Mouse (Mus musculus) heart, embryonic 14.5 days (tissue): ENCODE results near the gene 4922502D21Rik. TPM values are rescaled to one million over a fixed set of nuclear protein-coding genes. Genes with fewer than 3 reads are reported as not detected.

ENCODE experiments used
- ATAC-seq: fragments of 200-750 bp; cut with Nextera tagmentation; 2 replicates; pipeline ENCODE4 v1.8.0; 2017; ENCODE audit warnings: low read depth, moderate TSS enrichment; ENCODE audit not compliant: insufficient number of reproducible peaks, insufficient read depth, low FRiP score
- H3K27ac ChIP-seq, 2 experiments: fragments of 200-500 bp in 1 of 2; fragments of 300-500 bp in 1 of 2; sonication (generic) in 1 of 2; replicated peaks in 1 of 2; 2 replicates each; pipeline ENCODE4 v1.5.1; 2012 to 2014; ENCODE audit warnings: low read depth in 2 of 2, low read length in 2 of 2, control low read depth in 1 of 2, mild to moderate bottlenecking in 1 of 2, mixed read lengths in 1 of 2; ENCODE audit not compliant: control insufficient read depth in 1 of 2, insufficient read depth in 1 of 2
- H3K27me3 ChIP-seq: fragments of 300-500 bp; sonication (generic); 2 replicates; pipeline ENCODE4 v1.6.1; 2014; ENCODE audit warnings: mild to moderate bottlenecking, low read length, control low read depth; ENCODE audit not compliant: control insufficient read depth, insufficient read depth
- H3K36me3 ChIP-seq: fragments of 300-500 bp; sonication (generic); 2 replicates; pipeline ENCODE4 v1.6.1; 2014; ENCODE audit warnings: mild to moderate bottlenecking, control low read depth, low read length, mixed read lengths; ENCODE audit not compliant: control insufficient read depth, insufficient read depth
- H3K4me1 ChIP-seq, 2 experiments: fragments of 200-500 bp in 1 of 2; fragments of 300-500 bp in 1 of 2; sonication (generic) in 1 of 2; 2 replicates each; pipeline ENCODE4 v1.6.1; 2012 to 2014; ENCODE audit warnings: low read length in 2 of 2, control low read depth in 1 of 2, mixed read lengths in 1 of 2; ENCODE audit not compliant: control insufficient read depth in 2 of 2, insufficient read depth in 2 of 2
- H3K4me2 ChIP-seq: fragments of 300-500 bp; sonication (generic); 2 replicates; pipeline ENCODE4 v1.6.1; 2014; ENCODE audit warnings: mild to moderate bottlenecking, low read length
- H3K4me3 ChIP-seq, 2 experiments: fragments of 200-500 bp in 1 of 2; fragments of 300-500 bp in 1 of 2; sonication (generic) in 1 of 2; 2 replicates each; pipeline ENCODE4 v1.5.1; 2012 to 2014; ENCODE audit warnings: low read length in 2 of 2, mild to moderate bottlenecking in 2 of 2, control low read depth in 1 of 2, low read depth in 1 of 2, moderate library complexity in 1 of 2; ENCODE audit not compliant: control insufficient read depth in 1 of 2, insufficient read depth in 1 of 2
- H3K9ac ChIP-seq: fragments of 300-500 bp; sonication (generic); 2 replicates; pipeline ENCODE4 v1.6.1; 2014; ENCODE audit warnings: mild to moderate bottlenecking, low read length
- H3K9me3 ChIP-seq: fragments of 300-500 bp; sonication (generic); 2 replicates; pipeline ENCODE4 v1.6.1; 2016; ENCODE audit warnings: low read length, control low read depth; ENCODE audit not compliant: control insufficient read depth
- WGBS: fragments of 180-500 bp; shearing (Covaris S2); extraction: QIAGEN DNeasy Blood & Tissue Kit; methylation state at CpG from one replicate; pipeline ENCODE4 v1.1.7; 2014; 5-methylcytosine and 5-hydroxymethylcytosine counted together
- polyA plus RNA-seq: library from polyadenylated mRNA; unstranded; fragments of >200 nt; fragmentation: Nextera tagmentation; extraction: Ambion mirVana; gene quantifications from 2 replicates; pipeline ENCODE4 v1.2.1, GENCODE M21; 2014

Gene 4922502D21Rik
- polyA plus RNA-seq, 1 experiment from 2014 or later = not detected

GRCm38 (mm10) chr6:129304180-129304579 is 27.4 kb downstream of the 4922502D21Rik start:
- Histone ChIP-seq H3K27me3 (no peaks in the 10 kb centered on the region), H3K4me3 (no peak overlapping the region), H3K9me3 (no peaks in the 10 kb centered on the region), H3K9ac (no peak overlapping the region), H3K36me3 (no peaks in the 10 kb centered on the region), H3K4me2 (no peak overlapping the region), H3K27ac (no peak overlapping the region), H3K4me1 (no peaks in the 10 kb centered on the region)
- ATAC-seq = no peak
- WGBS = 47% methylated on average over 1 of the region's 1 CpGs

GRCm38 (mm10) chr6:129288708-129289107 is 42.9 kb downstream of the 4922502D21Rik start:
- no peaks in the 10 kb centered on the region for H3K4me1 ChIP-seq
- H3K36me3 ChIP-seq = no peaks in the 10 kb centered on the region
- no peak for ATAC-seq
- no peaks in the 10 kb centered on the region for H3K27me3 ChIP-seq
- no peaks in the 10 kb centered on the region for H3K9me3 ChIP-seq
- no peak overlapping the region for H3K4me3 ChIP-seq
- no peak overlapping the region for H3K4me2 ChIP-seq
- no peak overlapping the region for H3K27ac ChIP-seq
- no peak overlapping the region for H3K9ac ChIP-seq

- Histone ChIP-seq H3K27ac (no peak overlapping the region), H3K4me1 (no peaks in the 10 kb centered on the region), H3K9ac (no peak overlapping the region), H3K9me3 (no peaks in the 10 kb centered on the region), H3K27me3 (no peaks in the 10 kb centered on the region), H3K36me3 (no peaks in the 10 kb centered on the region), H3K4me3 (no peak overlapping the region), H3K4me2 (no peak overlapping the region)
- no peak for ATAC-seq
- 53% methylated on average over 7 of the region's 7 CpGs for WGBS
These were observed 47.1 kb downstream of the 4922502D21Rik start for GRCm38 (mm10) chr6:129284384-129285104.

GRCm38 (mm10) chr6:129283271-129283670 is 48.3 kb downstream of the 4922502D21Rik start:
- H3K27me3 ChIP-seq = no peaks in the 10 kb centered on the region
- no peak overlapping the region for H3K4me3 ChIP-seq
- H3K9me3 ChIP-seq = no peaks in the 10 kb centered on the region
- H3K36me3 ChIP-seq = no peaks in the 10 kb centered on the region
- ATAC-seq = no peak
- 65% methylated on average over 3 of the region's 3 CpGs for WGBS
- H3K27ac ChIP-seq = no peak overlapping the region
- H3K9ac ChIP-seq = no peak overlapping the region
- H3K4me2 ChIP-seq = no peak overlapping the region
- H3K4me1 ChIP-seq = no peaks in the 10 kb centered on the region

- WGBS = 89% methylated on average over 2 of the region's 2 CpGs
- Histone ChIP-seq H3K4me3 (no peak overlapping the region), H3K9me3 (no peaks in the 10 kb centered on the region), H3K27me3 (no peaks in the 10 kb centered on the region), H3K36me3 (no peaks in the 10 kb centered on the region), H3K9ac (no peak overlapping the region), H3K4me2 (no peak overlapping the region), H3K27ac (no peak overlapping the region), H3K4me1 (no peaks in the 10 kb centered on the region)
- ATAC-seq = no peak
These were observed 55.1 kb downstream of the 4922502D21Rik start for GRCm38 (mm10) chr6:129276483-129276882.

- 59% methylated on average over 3 of the region's 3 CpGs for WGBS
- no peak overlapping the region for H3K27ac ChIP-seq
These were observed 55.9 kb downstream of the 4922502D21Rik start for GRCm38 (mm10) chr6:129275624-129276203.

GRCm38 (mm10) chr6:129275220-129275619 is 56.4 kb downstream of the 4922502D21Rik start, which contains the start of gene Cd69:
Gene Cd69 (minus strand): TSS chr6:129275436.
- H3K9ac ChIP-seq = no peak within 1 kb of the TSS
- H3K27me3 ChIP-seq = no peaks in the 10 kb centered on the region
- no peak within 1 kb of the TSS for H3K27ac ChIP-seq
- H3K4me3 ChIP-seq = no peak within 1 kb of the TSS
- ATAC-seq = no peak
- H3K9me3 ChIP-seq = no peaks in the 10 kb centered on the region
- H3K36me3 ChIP-seq = no peaks in the 10 kb centered on the region
- H3K4me1 ChIP-seq = no peaks in the 10 kb centered on the region
- no peak within 1 kb of the TSS for H3K4me2 ChIP-seq
- 70% methylated on average over 9 of the region's 9 CpGs for WGBS

More at GRCm38 (mm10) chr6:129275624-129276203, 55.9 kb downstream of the 4922502D21Rik start:
- H3K4me3 ChIP-seq = no peak overlapping the region
- no peak for ATAC-seq
- no peaks in the 10 kb centered on the region for H3K9me3 ChIP-seq
- H3K27me3 ChIP-seq = no peaks in the 10 kb centered on the region
- no peaks in the 10 kb centered on the region for H3K4me1 ChIP-seq
- no peak overlapping the region for H3K4me2 ChIP-seq
- no peaks in the 10 kb centered on the region for H3K36me3 ChIP-seq
- H3K9ac ChIP-seq = no peak overlapping the region
